Mouse (Mus musculus) bone marrow, adult 2 months (tissue): ENCODE measurements around the gene Abcb7.

Experiments
- CTCF ChIP-seq: fragments of 200-500 bp; IDR thresholded peaks from 2 replicates; pipeline ENCODE4 v1.5.1; 2011; ENCODE audit warnings: low read length, control low read depth; ENCODE audit not compliant: control insufficient read depth, insufficient read depth
- POLR2A ChIP-seq: fragments of 200-500 bp; IDR thresholded peaks from 2 replicates; pipeline ENCODE4 v1.6.1; 2011; ENCODE audit warnings: low read depth, mild to moderate bottlenecking, control low read depth, low read length, borderline replicate concordance; ENCODE audit not compliant: control insufficient read depth

DNA sequence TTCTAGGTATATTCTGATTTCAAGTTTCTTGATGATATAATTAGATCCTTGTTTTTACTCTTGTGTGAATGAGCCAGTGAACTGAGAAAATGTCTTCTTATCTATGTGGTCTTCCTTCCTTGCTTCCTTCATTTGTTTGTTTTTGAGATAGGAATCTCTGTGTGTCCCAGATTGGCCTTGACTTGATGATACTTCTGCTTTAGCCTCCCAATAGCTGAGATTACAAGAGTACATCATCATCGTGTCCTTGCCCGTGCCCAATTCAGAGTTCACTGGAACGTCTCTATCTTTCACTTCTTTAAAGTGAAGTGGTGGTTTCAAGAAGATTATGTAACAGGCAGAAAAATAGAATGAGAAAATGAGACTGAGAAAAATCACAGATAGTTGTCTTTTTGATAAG, 14.5 kb upstream of the Abcb7 start:
- no peak for TF ChIP-seq CTCF
- no peak for TF ChIP-seq POLR2A
